Mouse (Mus musculus): ENCODE results near the gene Foxa1. TPM values are rescaled to one million over a fixed set of nuclear protein-coding genes. Genes with fewer than 3 reads are reported as not detected.

Foxa1 gene
- polyA plus RNA-seq, 1 experiment from 2014 or later = 3.9 TPM

DNA sequence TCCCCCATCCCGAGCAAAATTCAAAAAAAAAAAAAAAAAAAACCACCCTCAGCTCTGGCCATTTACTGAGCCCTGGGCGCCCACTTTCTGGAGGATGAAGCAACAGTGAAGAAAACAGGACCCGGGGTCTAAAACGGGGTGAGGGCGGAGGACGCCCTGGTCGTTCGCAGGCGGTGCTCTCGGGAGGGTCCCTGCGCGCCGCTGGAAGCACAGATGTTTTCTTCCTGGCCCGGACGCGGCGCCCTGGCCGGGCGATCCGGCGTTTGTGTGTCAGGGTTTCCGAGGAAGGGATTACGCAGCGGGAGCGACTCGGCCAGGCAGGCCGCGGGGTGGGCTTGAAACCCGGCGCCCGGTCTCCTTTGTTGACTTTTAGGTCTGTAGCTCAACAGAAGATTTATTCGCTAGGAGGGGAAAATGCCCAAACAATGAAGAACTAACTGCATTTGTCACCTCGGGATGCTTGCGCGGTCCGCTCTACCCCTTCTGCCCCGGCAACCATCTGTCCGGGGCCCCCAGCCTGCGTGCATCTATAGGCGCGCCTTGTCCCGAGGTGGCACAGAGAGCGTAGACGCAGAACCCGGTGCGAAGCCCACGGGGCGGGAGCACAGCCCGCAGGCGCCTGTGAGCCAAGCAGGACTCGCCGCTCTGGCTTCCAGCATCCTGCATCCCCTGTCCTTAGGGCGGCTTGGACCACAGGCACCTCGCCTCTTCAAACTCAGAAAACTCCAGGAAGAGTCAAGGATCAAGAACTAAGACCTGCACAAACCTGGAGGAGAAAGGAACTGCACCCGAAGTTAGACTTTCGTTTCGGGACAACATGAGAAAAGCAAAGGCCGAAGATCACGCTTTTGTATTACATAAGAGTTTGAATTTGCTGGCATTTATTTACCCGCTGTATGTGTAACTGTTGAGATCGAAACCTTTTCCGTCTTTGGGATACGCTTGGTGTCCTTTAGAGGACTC is 7.8 kb downstream of the Foxa1 start:
- Histone ChIP-seq H3K27me3 (peaks cover 85% of the 10 kb centered on the region), H3K4me1 (peaks cover 25% of the 10 kb centered on the region), H3K9ac (no peak overlapping the region), H3K27ac (replicated peaks) (no peak overlapping the region), H3K4me2 (replicated peaks) (peak overlapping the region; percentile 44), H3K4me3 (replicated peaks) (peak overlapping the region; percentile 29), H3K36me3 (no peaks in the 10 kb centered on the region), H3K9me3 (replicated peaks) (no peaks in the 10 kb centered on the region)
- no peak for ATAC-seq (ENCODE audit: insufficient number of reproducible peaks, low FRiP score, low TSS enrichment, low read depth)
- under 1% methylated on average over 63 of the region's 63 CpGs for WGBS

DNA sequence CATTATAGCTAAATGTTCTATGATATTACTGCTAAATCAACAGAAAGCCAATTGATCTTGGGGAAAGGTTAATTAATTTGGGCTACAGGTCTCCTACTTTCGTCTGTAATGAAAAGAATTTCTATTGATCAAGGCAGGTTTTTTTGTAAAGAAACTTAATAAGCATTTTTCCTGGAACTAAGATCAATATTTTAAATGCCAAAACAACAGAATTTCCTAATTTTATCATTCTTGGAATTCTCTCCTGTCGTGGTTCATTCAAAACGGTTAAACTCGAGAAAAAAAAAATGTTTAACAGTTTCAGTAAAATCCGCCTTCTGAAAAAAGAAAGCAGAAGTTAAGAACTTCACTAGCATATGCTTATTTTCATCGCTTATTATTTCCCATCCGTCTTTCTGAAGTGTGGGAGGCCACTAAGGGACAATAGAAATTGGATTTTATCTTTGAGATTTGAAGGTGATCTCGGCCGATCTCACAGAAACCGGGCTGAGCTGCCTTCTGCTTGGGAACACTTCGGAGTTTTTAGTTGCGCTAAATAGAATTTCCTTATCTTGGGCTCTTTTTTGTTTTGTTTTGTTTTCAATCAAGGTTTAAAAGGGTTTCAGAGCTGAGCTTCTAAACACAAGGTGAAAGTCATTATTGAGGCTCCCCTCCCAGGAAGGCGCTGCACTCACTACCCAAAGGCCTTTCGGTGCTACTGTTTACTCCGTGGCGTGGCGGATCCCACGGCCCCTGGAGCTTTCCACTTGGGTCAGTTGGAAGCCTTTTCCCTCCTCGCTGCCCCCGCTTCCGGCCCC is 8.7 kb downstream of the Foxa1 start:
- peaks cover 22% of the 10 kb centered on the region for H3K4me1 ChIP-seq
- 2% methylated on average over 21 of the region's 21 CpGs for WGBS
- no peaks in the 10 kb centered on the region for H3K9me3 ChIP-seq (replicated peaks)
- H3K4me3 ChIP-seq (replicated peaks) = peak overlapping the region; percentile 29; the same call in 1 of the 2 replicates
- H3K27ac ChIP-seq (replicated peaks) = no peak overlapping the region
- H3K9ac ChIP-seq = no peak overlapping the region
- H3K36me3 ChIP-seq = no peaks in the 10 kb centered on the region
- peaks cover 85% of the 10 kb centered on the region for H3K27me3 ChIP-seq
- no peak for ATAC-seq (ENCODE audit: insufficient number of reproducible peaks, low FRiP score, low TSS enrichment, low read depth)
- H3K4me2 ChIP-seq (replicated peaks) = peak overlapping the region; percentile 44

DNA sequence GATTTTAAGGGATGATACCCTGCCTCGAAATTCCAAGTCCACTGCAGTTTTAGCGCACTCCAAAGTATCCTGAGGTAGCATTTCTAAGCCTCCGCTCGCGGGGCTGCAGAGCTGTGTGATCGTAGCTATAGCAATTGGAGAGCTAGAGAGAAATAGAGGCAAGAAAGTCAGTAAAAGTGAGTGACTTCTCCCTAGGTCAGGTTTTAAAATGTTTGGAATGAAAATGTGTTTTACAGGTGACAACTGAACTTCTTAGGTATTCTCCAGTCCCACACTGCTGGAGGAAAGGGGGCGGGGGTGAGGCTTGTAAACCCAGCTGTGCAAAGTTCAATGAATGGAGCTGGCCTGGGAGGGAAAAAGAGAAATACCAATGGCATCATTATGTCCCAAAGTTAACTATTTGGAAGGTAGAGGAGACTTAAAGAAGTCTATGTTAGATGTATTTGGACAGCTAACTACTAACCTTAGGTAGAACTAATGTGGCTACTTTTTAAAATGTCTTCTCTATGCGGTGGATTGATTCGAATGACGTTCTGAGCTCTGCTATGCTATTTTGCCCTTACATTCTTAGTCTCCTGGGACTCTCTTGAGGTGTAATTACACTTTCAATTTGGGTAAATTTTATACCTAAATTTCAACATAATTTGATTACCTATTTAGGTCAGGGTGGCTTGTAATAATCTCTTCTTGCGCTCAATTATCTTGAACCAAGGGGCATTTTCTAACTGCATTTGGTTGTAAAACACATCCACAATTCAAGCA is 9.6 kb downstream of the Foxa1 start:
- WGBS = 6% methylated on average over 11 of the region's 11 CpGs
- Histone ChIP-seq H3K4me2 (replicated peaks) (no peak overlapping the region), H3K9me3 (replicated peaks) (no peaks in the 10 kb centered on the region), H3K27me3 (peaks cover 85% of the 10 kb centered on the region), H3K27ac (replicated peaks) (no peak overlapping the region), H3K4me1 (peaks cover 13% of the 10 kb centered on the region), H3K36me3 (no peaks in the 10 kb centered on the region), H3K9ac (no peak overlapping the region), H3K4me3 (replicated peaks) (no peak overlapping the region)
- no peak for ATAC-seq (ENCODE audit: insufficient number of reproducible peaks, low FRiP score, low TSS enrichment, low read depth)

DNA sequence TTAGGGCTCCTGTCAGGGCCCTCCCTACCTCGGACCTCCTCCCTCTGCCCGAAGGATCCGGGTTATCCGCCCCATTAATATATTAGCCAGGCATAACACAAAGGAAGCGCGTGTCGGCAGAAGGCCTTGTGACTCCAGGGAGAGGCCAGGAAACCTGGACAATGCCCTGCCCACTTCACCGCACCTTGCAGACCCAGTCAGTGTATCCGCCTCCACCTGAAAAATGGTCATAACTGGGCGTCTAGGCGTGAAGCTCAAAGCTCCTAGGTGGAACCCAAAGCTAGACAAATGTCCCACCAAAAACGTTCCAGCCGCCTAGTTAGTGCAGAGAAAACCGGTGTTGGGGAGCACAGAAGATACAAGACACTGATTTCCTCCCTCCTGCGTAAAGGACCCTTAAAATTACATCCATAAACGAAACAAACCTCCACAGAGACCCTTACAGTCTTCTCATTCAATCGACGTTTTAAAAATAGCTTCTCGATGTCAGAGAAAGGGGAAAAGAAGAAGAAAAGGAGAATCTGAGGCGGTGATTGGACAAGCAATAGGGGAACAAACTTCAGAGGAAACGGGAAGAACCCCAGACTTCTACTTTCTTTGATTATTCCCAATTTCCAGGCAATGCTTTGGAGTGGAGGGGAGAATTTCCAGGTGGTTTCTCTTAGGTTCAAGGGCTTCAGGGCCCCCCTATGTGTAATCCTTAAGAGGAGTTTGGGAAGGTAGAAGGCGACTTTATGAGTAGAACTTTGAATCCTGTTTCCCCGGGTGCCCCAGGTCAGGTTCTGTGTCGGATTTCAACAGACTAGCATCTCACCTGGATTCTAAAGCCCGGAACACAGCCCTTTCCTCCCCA is 10.4 kb downstream of the Foxa1 start:
- H3K9ac ChIP-seq = no peak overlapping the region
- H3K27me3 ChIP-seq = peaks cover 84% of the 10 kb centered on the region
- no peak overlapping the region for H3K4me2 ChIP-seq (replicated peaks)
- no peaks in the 10 kb centered on the region for H3K9me3 ChIP-seq (replicated peaks)
- peaks cover 13% of the 10 kb centered on the region for H3K4me1 ChIP-seq
- 2% methylated on average over 25 of the region's 25 CpGs for WGBS
- no peaks in the 10 kb centered on the region for H3K36me3 ChIP-seq
- H3K27ac ChIP-seq (replicated peaks) = no peak overlapping the region
- ATAC-seq (ENCODE audit: insufficient number of reproducible peaks, low FRiP score, low TSS enrichment, low read depth) = no peak
- no peak overlapping the region for H3K4me3 ChIP-seq (replicated peaks)

DNA sequence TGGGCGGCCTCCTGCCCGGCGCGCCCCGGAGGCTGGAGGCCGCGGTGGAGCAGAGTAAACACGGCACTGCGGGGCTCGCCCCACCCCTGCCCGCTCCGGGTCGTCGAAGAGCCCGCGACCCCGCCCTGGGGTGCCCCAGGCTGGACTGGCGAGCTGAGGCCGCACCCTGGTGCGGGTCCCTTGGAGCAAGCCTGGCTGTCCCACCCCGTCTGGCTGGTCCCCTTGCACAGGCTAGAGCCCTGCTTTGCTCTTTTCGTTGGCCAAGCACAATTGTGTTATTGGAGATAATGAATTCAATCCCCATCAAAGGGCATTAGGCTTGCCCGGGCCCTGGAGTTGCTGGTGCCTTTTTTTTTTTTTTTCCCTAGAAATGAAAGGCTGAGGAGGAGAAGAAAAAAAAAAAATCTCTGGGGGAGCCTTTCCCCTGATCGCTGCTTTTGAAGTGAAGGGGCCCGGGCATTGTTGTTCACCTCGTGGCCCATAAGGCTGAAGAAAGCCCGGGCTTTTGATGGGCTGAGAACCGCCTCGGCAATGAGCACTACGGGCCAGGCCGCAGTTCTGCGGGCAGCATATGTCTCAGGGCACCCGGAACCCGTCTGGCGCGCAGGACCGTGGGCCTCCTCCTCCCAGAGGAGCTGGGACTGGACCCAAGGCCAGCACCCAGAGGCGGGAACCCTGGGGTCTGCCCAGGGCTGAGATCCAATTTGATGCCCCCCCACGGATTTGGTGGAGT is 11.7 kb downstream of the Foxa1 start:
- ATAC-seq (ENCODE audit: insufficient number of reproducible peaks, low FRiP score, low TSS enrichment, low read depth) = peak; percentile 60; the same call in 1 of the 2 replicates
- no peaks in the 10 kb centered on the region for H3K36me3 ChIP-seq
- WGBS = under 1% methylated on average over 29 of the region's 39 CpGs
- no peak overlapping the region; the same call in 1 of the 2 replicates for H3K4me2 ChIP-seq (replicated peaks)
- peaks cover 83% of the 10 kb centered on the region for H3K27me3 ChIP-seq
- no peaks in the 10 kb centered on the region for H3K9me3 ChIP-seq (replicated peaks)
- no peak overlapping the region for H3K4me3 ChIP-seq (replicated peaks)
- H3K27ac ChIP-seq (replicated peaks) = no peak overlapping the region
- peaks cover 13% of the 10 kb centered on the region for H3K4me1 ChIP-seq
- H3K9ac ChIP-seq = no peak overlapping the region

DNA sequence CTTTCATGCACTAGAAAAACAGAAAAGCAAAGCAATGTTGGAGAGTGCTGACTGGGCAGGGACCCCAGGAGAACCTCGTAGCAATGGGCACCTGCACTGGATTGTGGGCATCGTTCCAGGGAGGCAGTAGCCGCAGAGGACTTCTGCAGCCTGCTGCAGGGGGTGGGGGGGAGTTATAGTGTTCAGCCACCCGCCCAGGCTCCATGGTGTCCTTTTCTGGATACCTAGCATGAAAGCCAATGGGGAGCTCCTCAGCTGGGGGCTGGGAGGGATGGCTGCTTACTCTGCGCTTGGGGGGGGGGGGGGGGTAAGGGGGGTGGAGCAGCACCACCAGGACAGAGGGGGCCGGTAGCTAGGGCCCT is 12.2 kb downstream of the Foxa1 start:
- no peak overlapping the region for H3K27ac ChIP-seq (replicated peaks)

DNA sequence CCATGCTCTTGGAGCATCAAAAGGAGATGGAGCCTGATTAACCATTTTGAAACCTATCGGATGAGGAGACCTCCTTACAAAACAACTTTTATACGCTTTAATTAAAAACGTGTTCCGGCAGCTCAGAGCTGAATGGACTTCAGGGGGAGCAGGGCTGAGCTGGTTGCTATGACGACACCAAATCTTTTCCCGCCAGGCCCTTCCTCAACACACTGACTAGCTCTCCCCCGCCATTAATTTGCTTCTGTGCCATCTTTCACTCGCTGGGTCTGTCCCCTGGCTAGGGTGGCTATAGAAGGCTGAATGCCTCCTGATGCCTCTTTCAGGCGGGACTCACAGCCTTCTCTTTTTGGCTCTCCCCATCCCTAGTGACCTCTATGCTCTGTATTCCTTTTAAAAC is 16.2 kb downstream of the Foxa1 start:
- no peaks in the 10 kb centered on the region for H3K9me3 ChIP-seq (replicated peaks)
- no peaks in the 10 kb centered on the region for H3K36me3 ChIP-seq
- peaks cover 48% of the 10 kb centered on the region for H3K27me3 ChIP-seq
- H3K4me1 ChIP-seq = peaks cover 3% of the 10 kb centered on the region
- ATAC-seq (ENCODE audit: insufficient number of reproducible peaks, low FRiP score, low TSS enrichment, low read depth) = no peak
- H3K4me2 ChIP-seq (replicated peaks) = no peak overlapping the region
- WGBS = 8% methylated on average over 9 of the region's 9 CpGs
- H3K4me3 ChIP-seq (replicated peaks) = no peak overlapping the region
- no peak overlapping the region for H3K9ac ChIP-seq
- no peak overlapping the region for H3K27ac ChIP-seq (replicated peaks)

More for the DNA sequence above, 12.2 kb downstream of the Foxa1 start:
- Histone ChIP-seq H3K27me3 (peaks cover 78% of the 10 kb centered on the region), H3K36me3 (no peaks in the 10 kb centered on the region), H3K9me3 (replicated peaks) (no peaks in the 10 kb centered on the region), H3K9ac (no peak overlapping the region), H3K4me1 (peaks cover 13% of the 10 kb centered on the region), H3K4me2 (replicated peaks) (no peak overlapping the region), H3K4me3 (replicated peaks) (no peak overlapping the region)
- ATAC-seq (ENCODE audit: insufficient number of reproducible peaks, low FRiP score, low TSS enrichment, low read depth) = no peak
- WGBS = 5% methylated on average over 5 of the region's 6 CpGs

DNA sequence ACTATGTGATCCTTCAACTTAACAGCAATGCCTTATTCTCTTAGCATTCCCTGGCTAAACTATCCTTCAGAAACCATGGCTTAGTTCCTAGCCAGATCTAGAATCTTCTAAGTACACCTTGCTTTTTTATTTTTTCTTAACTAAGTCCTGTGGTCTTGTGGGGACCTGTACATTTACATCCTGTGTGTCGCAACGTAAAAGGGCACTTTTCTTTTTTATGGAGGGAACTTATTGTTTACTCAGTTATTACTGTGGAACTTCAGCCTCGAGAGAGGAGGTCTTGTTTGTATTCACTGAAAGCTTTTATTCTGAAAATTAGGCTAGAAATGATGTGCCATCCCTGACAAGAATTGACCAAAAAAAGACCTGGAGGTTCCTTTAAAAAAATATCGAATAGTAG is 18.4 kb downstream of the Foxa1 start:
- Histone ChIP-seq H3K4me1 (no peaks in the 10 kb centered on the region), H3K27ac (replicated peaks) (no peak overlapping the region), H3K9ac (no peak overlapping the region), H3K27me3 (peaks cover 27% of the 10 kb centered on the region), H3K4me3 (replicated peaks) (no peak overlapping the region), H3K9me3 (replicated peaks) (no peaks in the 10 kb centered on the region), H3K36me3 (no peaks in the 10 kb centered on the region), H3K4me2 (replicated peaks) (no peak overlapping the region)
- 73% methylated on average over 4 of the region's 4 CpGs for WGBS
- ATAC-seq (ENCODE audit: insufficient number of reproducible peaks, low FRiP score, low TSS enrichment, low read depth) = no peak

DNA sequence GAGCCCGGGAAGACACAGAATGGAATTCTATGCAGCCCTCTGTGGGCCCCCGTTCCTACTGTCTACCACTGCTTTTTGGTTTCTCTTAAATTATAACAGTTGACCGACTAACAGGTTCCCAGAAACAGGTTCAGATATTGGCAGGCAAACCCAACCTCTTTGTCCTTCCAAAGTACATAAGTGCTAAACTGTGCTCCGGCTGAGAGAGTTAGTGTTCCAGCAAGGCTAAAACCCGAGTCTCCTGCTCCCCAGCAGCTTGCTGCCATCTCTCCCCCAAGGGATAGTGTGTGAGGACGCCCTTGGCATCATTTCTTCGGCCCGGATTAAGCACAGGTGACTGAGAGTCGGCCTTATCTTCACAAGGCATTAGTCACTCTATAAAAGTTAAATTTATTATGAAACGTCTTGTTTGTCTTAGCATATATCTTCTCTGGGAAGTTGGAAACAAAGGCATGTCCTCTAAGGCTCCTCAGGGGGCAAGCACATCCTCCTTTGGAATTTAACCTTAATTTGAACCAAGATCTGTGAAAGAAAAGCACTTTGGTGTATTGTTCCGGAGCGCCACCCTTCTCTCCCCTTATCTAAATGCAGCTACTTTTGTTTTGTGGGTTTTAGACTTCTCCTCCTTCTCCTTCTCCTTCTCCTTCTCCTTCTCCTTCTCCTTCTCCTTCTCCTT is 30.9 kb downstream of the Foxa1 start:
- Histone ChIP-seq H3K9me3 (replicated peaks) (no peaks in the 10 kb centered on the region), H3K4me1 (no peaks in the 10 kb centered on the region), H3K4me3 (replicated peaks) (no peak overlapping the region), H3K4me2 (replicated peaks) (no peak overlapping the region), H3K27ac (replicated peaks) (no peak overlapping the region), H3K27me3 (no peaks in the 10 kb centered on the region), H3K36me3 (no peaks in the 10 kb centered on the region), H3K9ac (no peak overlapping the region)
- WGBS = 46% methylated on average over 12 of the region's 12 CpGs
- ATAC-seq (ENCODE audit: insufficient number of reproducible peaks, low FRiP score, low TSS enrichment, low read depth) = no peak
